ENCODE assay signal across 24 mouse cellular contexts in the genomic region with DNA sequence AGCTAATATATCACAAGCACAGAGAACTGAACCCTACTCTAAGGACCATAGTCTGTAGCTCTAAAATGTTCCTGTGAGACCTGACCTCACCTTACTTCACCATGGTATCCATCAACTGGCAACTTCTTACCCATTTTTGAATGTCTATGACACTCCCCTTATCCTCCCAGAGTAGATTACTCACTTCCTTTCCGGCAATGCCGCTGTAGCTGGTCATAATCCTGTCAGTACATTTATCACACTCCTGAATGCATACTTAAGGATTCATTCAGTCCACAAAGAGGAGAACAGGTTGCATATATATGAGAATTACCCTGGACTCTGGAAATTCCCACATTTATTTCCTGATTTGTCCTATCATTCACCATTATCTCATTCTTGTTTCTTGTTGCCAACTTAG. TPM values are rescaled to one million over a fixed set of nuclear protein-coding genes. Genes with fewer than 3 reads are reported as not detected.
DNase-seq lines count a peak whose midpoint lies in the region; ATAC-seq and TF ChIP-seq lines count a peak whose summit lies in the region.
"Had no signal": no experiment of that assay in that cellular context is flagged by ENCODE, and none has a peak within 500 bp of the region (broad histone marks: within the 10 kb centered on the region; RNA-seq: fewer than 3 reads in every experiment).

No protein-coding gene starts in this region.

- no peak overlapping the region for H3K27ac ChIP-seq in stomach, postnatal 0 days (replicated peaks)

- H3K27me3 ChIP-seq in stomach, postnatal 0 days (ENCODE audit: control insufficient read depth, insufficient read depth, low read length), result no peaks in the 10 kb centered on the region
- H3K27me3 ChIP-seq: Patski had no signal

- no peak overlapping the region for H3K4me3 ChIP-seq in stomach, postnatal 0 days (ENCODE audit: low read depth, low read length)

- WGBS in stomach, postnatal 0 days, result 43% methylated on average over 2 of the region's 2 CpGs

- no peak overlapping the region for H3K4me2 ChIP-seq in stomach, postnatal 0 days (replicated peaks; ENCODE audit: low read depth)

- no peak overlapping the region for H3K9ac ChIP-seq in stomach, postnatal 0 days (ENCODE audit: low read length)

- TF ChIP-seq CTCF in stomach, postnatal 0 days (IDR thresholded peaks at IDR 0.05; ENCODE audit: low read depth), result no peak

- DNase-seq in 3T3-L1 (ENCODE audit: low read depth, low spot score), result peak; percentile 58
- DNase-seq in 416B (ENCODE audit: low read depth), result peak; percentile 79
- no peak for DNase-seq in stomach, postnatal 0 days (ENCODE audit: low spot score)
- DNase-seq in thymus, postnatal 36 days, result no peak
- DNase-seq in cerebellum, adult 11 months, result no peak
- DNase-seq in testis, postnatal 14 days (ENCODE audit: low spot score), result no peak
- DNase-seq: adrenal gland, adult 2 months; adrenal gland, adult 8-10 months; adrenal gland, postnatal 10 days; adrenal gland, postnatal 14 days; adrenal gland, postnatal 25 days; adrenal gland, postnatal 36 days; B cell, adult 2 months; cerebellum, adult 11-12 months; cerebellum, adult 18-20 months; cerebellum, adult 2 months; cerebellum, adult 8-10 months; cerebellum, adult 9-10 months had no signal

- H3K36me3 ChIP-seq in stomach, postnatal 0 days (ENCODE audit: control insufficient read depth, insufficient read depth, low read length), result no peaks in the 10 kb centered on the region
- H3K36me3 ChIP-seq: G1E had no signal

- peaks cover 5% of the 10 kb centered on the region for H3K4me1 ChIP-seq in stomach, postnatal 0 days (replicated peaks; ENCODE audit: control insufficient read depth, insufficient read depth)

- H3K9me3 ChIP-seq in stomach, postnatal 0 days (ENCODE audit: control insufficient read depth, low read length), result no peaks in the 10 kb centered on the region

- peak; percentile 58 for ATAC-seq in stomach, postnatal 0 days (ENCODE audit: low FRiP score, low TSS enrichment)
- ATAC-seq: activated CD4-positive, CD25-positive, alpha-beta regulatory T cell, adult 4 months; CD4-positive, CD25-positive, alpha-beta regulatory T cell, adult 4 months; Patski had no signal

- TF ChIP-seq EP300 in stomach, postnatal 0 days (optimal IDR thresholded peaks at IDR 0.05), result no peak

RNA-seq across cellular contexts. Expression of a gene that starts 2.9 kb away (rescaled TPM):
- 1,952 and 2,093 TPM in 2 replicates for polyA plus RNA-seq in stomach, postnatal 0 days (2015; fragmentation: Nextera tagmentation; extraction: Ambion mirVana)
- polyA plus RNA-seq: G1E had no signal

RNA-seq across cellular contexts. Expression of a gene that starts 37.5 kb away (rescaled TPM):
- polyA plus RNA-seq in stomach, postnatal 0 days (2015; fragmentation: Nextera tagmentation; extraction: Ambion mirVana), result 314 and 375 TPM in 2 replicates
- polyA plus RNA-seq: G1E had no signal

RNA-seq across cellular contexts. Expression of a gene that starts 48.8 kb away (rescaled TPM):
- not detected in 2 replicates for polyA plus RNA-seq in stomach, postnatal 0 days (2015; fragmentation: Nextera tagmentation; extraction: Ambion mirVana)
- polyA plus RNA-seq: activated CD4-positive, CD25-positive, alpha-beta regulatory T cell, adult 4 months; adrenal gland, adult 2 months; brain, embryonic 14.5 days; C2C12; CD4-positive, CD25-positive, alpha-beta regulatory T cell, adult 4 months; cerebellum, adult 2 months; G1E had no signal

Comparison
In these comparisons a context has a peak if more than half of its experiments do, and no peak if none do; other contexts are left out.
1. DNase-seq: peak in 3T3-L1 (single experiment) and 416B (single experiment); none in stomach, postnatal 0 days (single experiment), thymus, postnatal 36 days (0 of 2), cerebellum, adult 11 months (single experiment) and testis, postnatal 14 days (single experiment).